Mouse (Mus musculus): ENCODE measurements around the gene Tnks2. TPM values are rescaled to one million over a fixed set of nuclear protein-coding genes. Genes with fewer than 3 reads are reported as not detected.
A peak's percentile ranks its signal among the peaks of the same experiment; 100 is the strongest.
"Not testable (repeated sequence)": the region's sequence is repeated elsewhere in the genome, so short reads cannot be mapped to it uniquely, and the experiment has no call there.

The Tnks2 gene
- polyA plus RNA-seq, 1 experiment from 2014 or later: 20.6 TPM

DNA sequence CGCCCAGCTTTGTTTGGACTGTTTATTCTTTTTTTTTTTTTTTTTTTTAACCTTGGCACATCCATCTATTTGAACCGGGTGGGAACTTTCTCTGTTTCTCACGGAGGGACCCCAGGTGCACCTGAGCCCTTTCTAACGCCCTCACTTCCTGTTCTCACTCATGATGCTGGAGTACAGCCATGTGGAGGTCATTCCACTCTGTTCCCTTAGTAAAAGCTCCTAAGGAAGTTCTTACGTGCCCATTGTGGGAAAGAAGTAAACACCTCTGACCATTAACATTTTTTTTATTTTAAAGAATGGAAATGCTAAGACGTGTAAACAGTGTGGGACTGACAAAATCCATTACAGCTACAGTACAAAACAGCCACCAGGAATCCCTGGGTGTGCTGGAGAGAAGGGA lies 14.8 kb upstream of the Tnks2 start:
- H3K4me1 ChIP-seq (ENCODE audit: control insufficient read depth, insufficient read depth, low read length): peaks cover 8% of the 10 kb centered on the region
- WGBS: 46% methylated on average over 5 of the region's 6 CpGs
- no peak; the same call in 1 of the 2 replicates for ATAC-seq (ENCODE audit: insufficient read depth, low FRiP score)
- no peaks in the 10 kb centered on the region for H3K36me3 ChIP-seq (ENCODE audit: control insufficient read depth, insufficient read depth, low read length)
- no peak overlapping the region; the same call in 1 of the 2 replicates for H3K27ac ChIP-seq (ENCODE audit: low read length)
- H3K4me2 ChIP-seq (ENCODE audit: low read depth, low read length): no peak overlapping the region
- no peak overlapping the region for H3K9ac ChIP-seq (ENCODE audit: low read length)
- H3K27me3 ChIP-seq (ENCODE audit: control insufficient read depth, insufficient read depth, low read length): no peaks in the 10 kb centered on the region
- no peak overlapping the region for H3K4me3 ChIP-seq (replicated peaks; ENCODE audit: low read length)
- no peaks in the 10 kb centered on the region for H3K9me3 ChIP-seq (replicated peaks; ENCODE audit: control insufficient read depth, low read length)

DNA sequence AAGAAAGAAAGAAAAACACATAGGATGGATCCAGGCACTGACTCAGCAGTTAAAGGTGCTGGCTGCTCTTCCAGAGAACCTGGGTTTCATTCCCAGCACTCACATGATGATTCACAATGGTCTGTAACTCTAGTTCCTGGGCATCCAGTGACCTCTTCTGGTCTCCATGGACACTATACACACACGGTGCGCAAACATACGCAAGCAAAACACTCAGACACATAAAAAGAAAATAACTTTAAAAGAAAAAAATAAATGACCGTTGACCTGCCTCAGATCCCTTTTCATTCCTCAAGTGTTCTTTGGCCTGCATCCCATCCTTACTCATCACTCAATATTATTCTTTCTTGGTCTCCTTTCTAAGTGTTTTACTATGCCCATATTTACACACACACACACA lies 13.6 kb upstream of the Tnks2 start:
- Histone ChIP-seq H3K4me1 (ENCODE audit: control insufficient read depth, insufficient read depth, low read length) (peaks cover 7% of the 10 kb centered on the region), H3K4me3 (replicated peaks; ENCODE audit: low read length) (no peak overlapping the region), H3K4me2 (ENCODE audit: low read depth, low read length) (no peak overlapping the region), H3K9me3 (replicated peaks; ENCODE audit: control insufficient read depth, low read length) (no peaks in the 10 kb centered on the region), H3K36me3 (ENCODE audit: control insufficient read depth, insufficient read depth, low read length) (no peaks in the 10 kb centered on the region), H3K27ac (ENCODE audit: low read length) (no peak overlapping the region), H3K9ac (ENCODE audit: low read length) (no peak overlapping the region), H3K27me3 (ENCODE audit: control insufficient read depth, insufficient read depth, low read length) (no peaks in the 10 kb centered on the region)
- 81% methylated on average over 4 of the region's 4 CpGs for WGBS
- no peak for ATAC-seq (ENCODE audit: insufficient read depth, low FRiP score)

GRCm38 (mm10) chr19:36821301-36821700 lies 12.7 kb upstream of the Tnks2 start:
- H3K9me3 ChIP-seq (replicated peaks; ENCODE audit: control insufficient read depth, low read length); ATAC-seq (ENCODE audit: insufficient read depth, low FRiP score); H3K4me2 ChIP-seq (ENCODE audit: low read depth, low read length); H3K36me3 ChIP-seq (ENCODE audit: control insufficient read depth, insufficient read depth, low read length); H3K9ac ChIP-seq (ENCODE audit: low read length); H3K27me3 ChIP-seq (ENCODE audit: control insufficient read depth, insufficient read depth, low read length); H3K4me1 ChIP-seq (ENCODE audit: control insufficient read depth, insufficient read depth, low read length); H3K27ac ChIP-seq (ENCODE audit: low read length); H3K4me3 ChIP-seq (replicated peaks; ENCODE audit: low read length): not testable (repeated sequence)
- 55% methylated on average over 6 of the region's 6 CpGs for WGBS

DNA sequence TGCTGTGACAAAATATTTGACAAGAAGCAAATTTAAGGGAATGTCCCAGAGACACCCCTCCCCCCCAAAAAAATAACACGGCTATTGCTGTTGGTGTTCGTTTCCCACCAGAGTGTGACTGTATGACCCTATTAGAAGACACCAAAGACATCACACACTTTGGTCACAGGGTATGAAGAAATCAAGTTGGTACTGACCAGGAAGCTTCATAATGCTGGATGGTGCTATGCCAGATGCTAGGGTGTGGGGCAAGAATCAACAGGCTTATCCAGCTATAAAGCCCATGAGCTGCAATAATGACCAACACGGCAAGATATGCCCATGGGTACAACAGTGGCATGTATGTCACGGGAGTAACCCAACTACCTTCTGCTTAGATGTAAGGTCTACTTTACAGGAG lies 11.3 kb upstream of the Tnks2 start:
- no peak for ATAC-seq (ENCODE audit: insufficient read depth, low FRiP score)
- H3K4me3 ChIP-seq (replicated peaks; ENCODE audit: low read length): no peak overlapping the region
- 97% methylated on average over 4 of the region's 4 CpGs for WGBS

GRCm38 (mm10) chr19:36827650-36828049 lies 6.4 kb upstream of the Tnks2 start:
- ATAC-seq (ENCODE audit: insufficient read depth, low FRiP score): no peak
- no peak overlapping the region for H3K9ac ChIP-seq (ENCODE audit: low read length)
- no peak overlapping the region for H3K4me3 ChIP-seq (replicated peaks; ENCODE audit: low read length)
- WGBS: 86% methylated on average over 5 of the region's 5 CpGs
- H3K4me2 ChIP-seq (ENCODE audit: low read depth, low read length): no peak overlapping the region
- H3K27ac ChIP-seq (ENCODE audit: low read length): no peak overlapping the region
- H3K4me1 ChIP-seq (ENCODE audit: control insufficient read depth, insufficient read depth, low read length): no peaks in the 10 kb centered on the region
- no peaks in the 10 kb centered on the region for H3K9me3 ChIP-seq (replicated peaks; ENCODE audit: control insufficient read depth, low read length)
- H3K36me3 ChIP-seq (ENCODE audit: control insufficient read depth, insufficient read depth, low read length): no peaks in the 10 kb centered on the region
- H3K27me3 ChIP-seq (ENCODE audit: control insufficient read depth, insufficient read depth, low read length): no peaks in the 10 kb centered on the region

More for the DNA sequence above, 11.3 kb upstream of the Tnks2 start:
- no peaks in the 10 kb centered on the region for H3K9me3 ChIP-seq (replicated peaks; ENCODE audit: control insufficient read depth, low read length)
- H3K27ac ChIP-seq (ENCODE audit: low read length): no peak overlapping the region
- peaks cover 3% of the 10 kb centered on the region for H3K4me1 ChIP-seq (ENCODE audit: control insufficient read depth, insufficient read depth, low read length)
- no peak overlapping the region for H3K9ac ChIP-seq (ENCODE audit: low read length)
- H3K4me2 ChIP-seq (ENCODE audit: low read depth, low read length): no peak overlapping the region
- H3K27me3 ChIP-seq (ENCODE audit: control insufficient read depth, insufficient read depth, low read length): no peaks in the 10 kb centered on the region
- H3K36me3 ChIP-seq (ENCODE audit: control insufficient read depth, insufficient read depth, low read length): no peaks in the 10 kb centered on the region

DNA sequence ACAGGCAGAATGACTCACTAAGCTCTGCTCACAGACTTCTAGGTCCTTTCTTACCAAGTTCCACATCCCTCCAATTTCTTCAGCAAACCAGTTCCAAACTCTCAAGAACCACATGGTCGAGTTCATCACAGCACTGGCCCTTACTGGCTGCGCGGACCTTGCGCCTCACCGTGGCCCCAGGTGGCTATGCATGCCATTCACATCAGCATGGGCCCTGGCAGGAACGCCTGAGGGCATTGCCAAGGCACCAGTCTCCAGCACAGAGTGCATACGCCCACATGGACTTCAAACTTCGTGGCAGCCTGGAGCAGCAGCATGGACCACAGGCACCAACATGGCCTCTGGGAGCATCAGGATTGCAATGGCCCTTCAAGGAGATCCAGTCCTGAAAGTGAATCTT lies 5.7 kb upstream of the Tnks2 start:
- no peak for ATAC-seq (ENCODE audit: insufficient read depth, low FRiP score)
- 60% methylated on average over 8 of the region's 8 CpGs for WGBS
- no peak overlapping the region for H3K4me3 ChIP-seq (replicated peaks; ENCODE audit: low read length)

GRCm38 (mm10) chr19:36832951-36833787 lies 863 bp upstream of the Tnks2 start:
- Histone ChIP-seq H3K36me3 (ENCODE audit: control insufficient read depth, insufficient read depth, low read length) (no peaks in the 10 kb centered on the region), H3K9me3 (replicated peaks; ENCODE audit: control insufficient read depth, low read length) (no peaks in the 10 kb centered on the region), H3K4me1 (ENCODE audit: control insufficient read depth, insufficient read depth, low read length) (peaks cover 6% of the 10 kb centered on the region; the same call in 1 of the 2 replicates), H3K4me2 (ENCODE audit: low read depth, low read length) (peak overlapping the region; percentile 60), H3K27ac (ENCODE audit: low read length) (peak overlapping the region; percentile 96), H3K27me3 (ENCODE audit: control insufficient read depth, insufficient read depth, low read length) (no peaks in the 10 kb centered on the region), H3K9ac (ENCODE audit: low read length) (peak overlapping the region; percentile 63), H3K4me3 (replicated peaks; ENCODE audit: low read length) (peak overlapping the region; percentile 98)
- ATAC-seq (ENCODE audit: insufficient read depth, low FRiP score): peak; percentile 31; the same call in 1 of the 2 replicates
- WGBS: 5% methylated on average over 19 of the region's 19 CpGs

More for the DNA sequence above, 5.7 kb upstream of the Tnks2 start:
- Histone ChIP-seq H3K36me3 (ENCODE audit: control insufficient read depth, insufficient read depth, low read length) (no peaks in the 10 kb centered on the region), H3K27ac (ENCODE audit: low read length) (no peak overlapping the region), H3K4me1 (ENCODE audit: control insufficient read depth, insufficient read depth, low read length) (no peaks in the 10 kb centered on the region), H3K4me2 (ENCODE audit: low read depth, low read length) (no peak overlapping the region), H3K9me3 (replicated peaks; ENCODE audit: control insufficient read depth, low read length) (no peaks in the 10 kb centered on the region), H3K9ac (ENCODE audit: low read length) (no peak overlapping the region), H3K27me3 (ENCODE audit: control insufficient read depth, insufficient read depth, low read length) (no peaks in the 10 kb centered on the region)

- Histone ChIP-seq H3K27me3 (ENCODE audit: control insufficient read depth, insufficient read depth, low read length) (no peaks in the 10 kb centered on the region), H3K4me1 (ENCODE audit: control insufficient read depth, insufficient read depth, low read length) (peaks cover 6% of the 10 kb centered on the region; the same call in 1 of the 2 replicates), H3K4me2 (ENCODE audit: low read depth, low read length) (peak overlapping the region; percentile 81), H3K9ac (ENCODE audit: low read length) (peak overlapping the region; percentile 99), H3K27ac (ENCODE audit: low read length) (peak overlapping the region; percentile 96), H3K9me3 (replicated peaks; ENCODE audit: control insufficient read depth, low read length) (no peaks in the 10 kb centered on the region), H3K36me3 (ENCODE audit: control insufficient read depth, insufficient read depth, low read length) (no peaks in the 10 kb centered on the region), H3K4me3 (replicated peaks; ENCODE audit: low read length) (peak overlapping the region; percentile 98)
- 0% methylated on average over 55 of the region's 62 CpGs for WGBS
- peak; percentile 45 for ATAC-seq (ENCODE audit: insufficient read depth, low FRiP score)
These were observed 750 bp downstream of the Tnks2 start for GRCm38 (mm10) chr19:36834532-36835431.

- Histone ChIP-seq H3K4me1 (ENCODE audit: control insufficient read depth, insufficient read depth, low read length) (peaks cover 6% of the 10 kb centered on the region; the same call in 1 of the 2 replicates), H3K36me3 (ENCODE audit: control insufficient read depth, insufficient read depth, low read length) (no peaks in the 10 kb centered on the region), H3K9me3 (replicated peaks; ENCODE audit: control insufficient read depth, low read length) (no peaks in the 10 kb centered on the region), H3K4me2 (ENCODE audit: low read depth, low read length) (peak overlapping the region; percentile 81), H3K27ac (ENCODE audit: low read length) (no peak overlapping the region), H3K4me3 (replicated peaks; ENCODE audit: low read length) (peak overlapping the region; percentile 36), H3K9ac (ENCODE audit: low read length) (0 out of 2 replicates have a peak overlapping the region, but pooled peaks have one; percentile 15), H3K27me3 (ENCODE audit: control insufficient read depth, insufficient read depth, low read length) (no peaks in the 10 kb centered on the region)
- no peak for ATAC-seq (ENCODE audit: insufficient read depth, low FRiP score)
- WGBS: 30% methylated on average over 4 of the region's 4 CpGs
These were observed 2.0 kb downstream of the Tnks2 start for GRCm38 (mm10) chr19:36836035-36836434.

Measured in stomach, embryonic 16.5 days (tissue).